Mouse (Mus musculus) cerebellum, adult 9-10 months (tissue): ENCODE data around the gene Rfx7.
"Not testable (repeated sequence)": the region's sequence is repeated elsewhere in the genome, so short reads cannot be mapped to it uniquely, and the experiment has no call there.

ENCODE experiments used
- DNase-seq: peaks from one replicate; pipeline ENCODE4 v3.0.0; 2022

The Rfx7 gene

DNA sequence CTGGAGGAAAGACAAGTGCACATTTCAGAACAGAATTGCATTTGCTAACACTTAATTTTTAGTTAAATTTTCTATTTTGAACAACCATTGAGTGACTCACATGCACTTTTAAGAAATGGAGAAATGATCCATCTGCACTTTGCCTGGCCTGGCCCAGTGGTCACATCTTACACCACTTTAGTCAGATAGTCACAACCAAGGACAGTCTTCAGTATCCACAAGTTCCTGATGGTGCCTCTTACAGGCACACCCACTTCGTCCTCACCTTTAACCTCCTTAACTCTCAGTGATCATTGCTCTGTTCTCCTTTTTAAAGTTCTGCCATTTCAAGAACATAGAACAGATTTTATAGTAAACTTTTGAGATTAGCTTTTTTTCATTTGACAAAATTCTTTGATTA lies 26.7 kb downstream of the Rfx7 start:
- DNase-seq = no peak

DNA sequence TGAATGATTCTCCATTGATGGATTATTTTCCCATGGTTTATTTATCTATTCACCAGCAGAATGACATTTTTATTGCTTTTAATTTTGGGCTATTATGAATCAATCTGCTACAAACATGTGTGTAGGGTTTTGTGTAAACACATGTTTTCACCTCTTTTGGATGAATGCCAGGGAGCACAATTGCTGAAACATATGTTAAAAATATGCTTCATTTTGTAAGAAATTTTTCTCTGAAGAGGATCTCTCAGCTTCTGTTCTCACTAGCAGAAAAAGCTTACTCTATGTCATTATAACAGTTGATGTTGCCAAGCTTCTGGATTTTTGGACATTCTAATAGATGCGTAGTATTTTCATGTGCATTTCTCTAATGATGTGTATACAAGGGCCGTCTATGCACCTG lies 28.3 kb downstream of the Rfx7 start:
- DNase-seq = peak; percentile 58

DNA sequence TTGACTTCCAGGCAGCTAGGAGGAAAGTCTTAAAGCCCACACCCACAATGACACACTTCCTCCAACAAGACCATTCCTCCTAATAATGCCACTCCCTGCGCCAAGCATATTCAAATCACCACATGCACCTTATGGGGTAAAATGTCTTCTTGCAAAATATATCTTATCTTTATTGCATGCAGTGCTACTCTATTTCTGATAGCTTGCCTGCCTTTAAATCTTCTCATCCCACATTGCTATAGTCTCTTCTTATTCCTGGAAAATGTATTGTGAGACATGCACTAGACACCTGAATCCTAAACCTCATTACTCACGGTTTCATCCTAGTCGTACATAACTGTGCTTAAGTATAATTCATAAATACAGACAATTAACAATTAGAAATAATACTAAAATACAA lies 31.2 kb downstream of the Rfx7 start:
- DNase-seq = no peak

DNA sequence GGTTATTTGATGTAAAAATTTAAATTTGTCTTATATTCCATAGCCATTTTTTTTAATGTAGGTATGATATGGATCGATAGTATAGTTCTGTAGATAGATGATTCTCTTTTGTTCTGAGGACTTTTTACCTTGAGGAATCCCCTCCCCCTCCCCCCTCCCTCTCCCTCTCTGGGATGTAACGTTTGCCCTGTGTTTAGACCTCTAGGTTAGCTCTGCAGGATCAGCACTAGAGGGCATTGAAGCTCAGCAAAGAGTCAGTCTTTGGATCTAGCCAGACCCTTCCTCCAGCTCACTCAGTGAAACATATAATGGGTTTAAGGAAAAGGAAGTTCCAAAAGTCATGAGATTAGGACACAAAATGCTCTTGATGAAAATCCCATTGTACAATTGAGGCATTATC lies 35.1 kb downstream of the Rfx7 start:
- no peak for DNase-seq

DNA sequence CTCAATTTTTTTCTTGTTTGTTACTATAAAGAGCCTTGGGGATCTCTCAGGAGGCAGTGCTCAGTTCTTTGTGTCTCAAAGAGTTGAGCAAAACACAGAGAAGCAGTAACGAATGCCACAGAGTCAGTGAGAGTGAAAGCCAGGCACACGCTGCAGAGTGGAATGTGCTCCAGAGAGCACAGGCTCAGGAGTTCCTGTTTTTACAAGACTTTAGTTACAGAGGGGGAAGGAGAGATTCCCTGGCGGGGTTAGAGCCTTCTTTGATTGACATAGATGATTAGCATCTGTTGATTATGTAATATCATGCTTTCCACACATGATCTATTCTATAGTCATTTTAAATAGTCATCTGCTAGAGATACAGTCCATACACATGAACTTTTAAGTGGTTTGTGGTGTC lies 48.2 kb downstream of the Rfx7 start:
- DNase-seq = no peak

DNA sequence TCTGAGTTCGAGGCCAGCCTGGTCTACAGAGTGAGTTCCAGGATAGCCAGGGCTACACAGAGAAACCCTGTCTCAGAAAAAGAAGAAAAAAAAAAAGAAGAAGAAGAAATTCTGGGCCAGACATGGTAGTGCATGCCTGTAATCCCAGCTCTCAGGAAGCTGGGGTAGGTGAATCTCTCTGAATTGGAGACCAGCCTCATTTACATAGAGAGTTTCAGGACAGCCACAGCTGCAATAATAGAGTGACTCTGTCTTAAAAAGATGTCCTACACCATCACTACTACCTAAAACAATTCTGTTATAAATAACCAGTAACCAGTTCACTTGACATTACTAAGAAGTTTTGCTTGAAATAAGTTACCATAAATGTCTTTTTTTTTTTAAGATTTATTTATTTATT lies 58.8 kb downstream of the Rfx7 start:
- DNase-seq = no peak

DNA sequence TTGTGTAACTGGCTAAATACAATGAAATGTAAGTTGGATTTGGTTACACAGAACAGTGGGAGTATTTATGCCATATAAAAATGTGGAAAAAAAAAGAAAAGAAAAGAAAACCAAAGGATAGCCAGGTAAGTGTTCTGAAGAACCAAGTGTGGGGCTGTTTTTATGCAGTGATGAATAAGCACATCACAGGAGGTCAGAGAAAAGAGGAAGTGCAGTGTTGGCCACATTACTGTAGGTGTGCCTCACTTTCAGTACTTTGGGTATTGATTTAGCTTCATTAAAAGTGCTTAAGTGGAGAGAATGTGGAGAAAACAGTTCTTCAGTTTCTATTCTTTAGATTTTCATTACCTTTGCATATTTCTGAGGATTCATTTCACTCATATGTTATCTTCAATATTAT lies 60.0 kb downstream of the Rfx7 start:
- DNase-seq = no peak

DNA sequence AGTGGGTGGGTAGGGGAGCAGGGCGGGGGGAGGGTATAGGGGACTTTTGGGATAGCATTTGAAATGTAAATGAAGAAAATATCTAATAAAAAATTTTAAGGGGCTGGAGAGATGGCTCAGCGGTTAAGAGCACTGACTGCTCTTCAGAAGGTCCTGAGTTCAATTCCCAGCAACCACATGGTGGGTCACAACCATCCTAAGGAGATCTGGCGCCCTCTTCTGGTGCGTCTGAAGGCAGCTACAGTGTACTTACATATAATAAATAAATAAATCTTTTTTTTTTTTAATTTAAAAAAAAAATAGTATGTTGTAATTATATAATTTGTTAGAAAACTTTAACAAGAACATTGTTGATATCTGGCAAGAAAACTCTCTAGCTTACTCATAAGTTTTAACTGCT lies 62.6 kb downstream of the Rfx7 start:
- not testable (repeated sequence) for DNase-seq

DNA sequence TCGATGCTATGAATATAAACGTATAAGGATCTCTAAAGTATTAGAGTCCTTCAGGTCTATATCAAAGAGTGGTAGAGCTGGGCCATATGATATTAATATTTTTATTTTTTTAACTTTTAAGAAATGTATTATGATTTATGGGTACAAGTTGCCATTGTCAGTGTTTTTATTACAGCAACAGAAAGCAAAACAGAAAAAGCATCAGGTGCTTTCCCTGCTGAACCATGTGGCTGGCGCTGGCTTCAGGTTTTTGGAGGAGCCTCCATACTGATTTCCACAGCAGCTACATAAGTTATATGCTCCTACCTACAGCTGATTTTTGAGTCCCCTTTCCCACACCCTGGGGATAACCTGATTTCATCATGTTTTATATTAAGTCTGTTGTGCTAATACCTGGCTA lies 68.1 kb downstream of the Rfx7 start:
- no peak for DNase-seq

DNA sequence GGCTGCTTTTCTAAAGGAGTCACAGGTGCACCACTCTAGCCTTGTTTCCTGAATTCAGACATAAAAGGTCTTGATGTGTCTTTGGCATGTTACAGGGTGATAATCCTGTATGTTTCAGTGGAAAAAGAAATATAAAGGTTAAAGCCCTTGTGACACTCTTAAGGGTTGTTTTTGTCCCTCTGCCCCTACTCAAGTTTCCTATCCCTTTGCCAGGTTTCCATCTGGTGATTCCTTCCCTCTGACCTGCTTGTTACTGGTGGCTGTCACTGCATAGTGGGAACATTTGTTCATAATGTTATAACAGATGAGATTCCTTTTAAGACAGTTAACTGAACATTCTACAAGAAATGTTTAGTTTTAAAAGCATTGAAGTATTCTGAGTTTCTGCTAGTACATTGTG lies 77.7 kb downstream of the Rfx7 start:
- no peak for DNase-seq

DNA sequence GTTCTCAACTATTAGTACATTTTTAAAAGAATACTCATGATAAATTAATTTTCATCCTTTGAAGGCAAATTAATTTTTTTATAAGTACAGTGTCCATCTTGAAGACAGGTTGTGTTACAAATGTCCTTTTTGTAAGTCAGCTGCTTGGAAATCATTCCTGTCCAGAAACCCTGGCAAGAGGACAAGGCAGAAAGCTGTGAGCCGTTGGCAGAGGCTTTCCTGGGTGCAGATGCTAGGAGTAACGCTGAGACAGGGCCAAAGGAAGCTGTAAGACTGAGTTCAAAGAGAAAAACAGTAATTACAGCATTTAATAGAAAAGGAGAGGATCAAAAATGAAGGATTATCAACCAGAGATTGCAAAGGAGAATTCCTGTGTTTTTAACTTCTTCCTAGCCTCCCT lies 81.8 kb downstream of the Rfx7 start:
- peak; percentile 60 for DNase-seq

DNA sequence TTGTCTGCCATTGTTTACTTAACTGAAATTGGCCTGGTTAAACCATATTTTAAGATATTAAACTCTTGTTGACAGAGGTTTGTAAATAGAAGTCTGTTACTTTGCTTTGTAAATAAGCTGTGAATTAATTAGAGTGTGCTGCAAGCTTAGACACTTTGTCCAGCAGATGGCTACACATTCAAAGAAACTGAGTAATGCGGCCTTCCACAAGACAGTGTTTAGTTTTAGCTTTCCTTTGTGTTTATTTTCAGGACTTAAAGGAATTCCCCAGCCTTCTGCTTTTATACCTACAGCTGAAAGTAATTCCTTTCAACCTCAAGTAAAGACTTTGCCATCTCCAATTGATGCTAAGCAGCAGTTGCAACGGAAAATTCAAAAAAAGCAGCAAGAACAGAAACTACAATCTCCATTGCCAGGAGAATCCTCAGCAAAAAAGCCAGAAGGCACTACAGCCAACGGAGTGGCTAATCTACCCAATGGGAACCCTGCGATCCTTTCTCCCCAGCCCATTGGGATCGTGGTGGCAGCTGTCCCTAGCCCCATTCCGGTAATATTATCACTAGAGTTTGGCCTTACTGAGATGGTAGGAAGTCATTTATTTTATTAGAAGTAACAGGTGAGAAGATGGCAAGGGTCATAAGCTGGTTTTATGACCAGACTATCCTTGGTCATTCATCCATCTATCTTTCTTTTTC lies 82.9 kb downstream of the Rfx7 start:
- no peak for DNase-seq

DNA sequence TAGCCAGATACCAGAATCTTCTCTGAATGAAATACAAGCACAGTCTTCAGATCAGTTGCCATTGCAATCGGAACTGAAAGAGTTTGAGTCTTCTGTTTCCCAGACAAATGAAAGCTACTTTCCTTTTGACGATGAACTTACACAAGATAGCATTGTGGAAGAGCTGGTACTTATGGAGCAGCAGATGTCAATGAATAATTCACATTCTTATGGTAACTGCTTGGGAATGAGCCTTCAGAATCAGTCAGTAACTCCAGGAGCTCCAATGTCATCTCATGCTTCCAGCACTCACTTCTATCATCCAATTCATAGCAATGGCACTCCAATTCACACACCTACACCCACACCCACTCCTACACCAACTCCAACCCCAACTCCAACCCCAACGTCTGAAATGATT lies 86.0 kb downstream of the Rfx7 start:
- DNase-seq = no peak

DNA sequence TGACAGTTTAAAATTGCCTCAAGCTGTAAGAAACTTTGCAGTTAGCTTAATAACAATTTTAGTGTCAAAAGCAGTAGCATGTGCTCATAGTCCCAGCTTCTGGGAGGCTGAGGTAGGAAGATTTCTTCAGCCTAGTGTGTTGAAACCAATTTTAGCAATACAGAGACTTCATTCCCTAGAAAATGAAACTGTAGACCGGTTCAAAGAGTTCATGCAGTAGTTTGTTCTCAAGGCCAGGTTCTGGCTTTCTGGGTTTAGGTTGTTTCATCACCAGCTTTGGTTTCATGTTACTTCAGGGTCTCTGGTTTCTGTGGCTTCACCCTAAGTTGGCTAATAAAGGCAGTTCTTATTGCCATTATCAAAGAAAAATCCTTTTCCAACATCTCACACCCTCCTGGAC lies 91.6 kb downstream of the Rfx7 start:
- DNase-seq = no peak

DNA sequence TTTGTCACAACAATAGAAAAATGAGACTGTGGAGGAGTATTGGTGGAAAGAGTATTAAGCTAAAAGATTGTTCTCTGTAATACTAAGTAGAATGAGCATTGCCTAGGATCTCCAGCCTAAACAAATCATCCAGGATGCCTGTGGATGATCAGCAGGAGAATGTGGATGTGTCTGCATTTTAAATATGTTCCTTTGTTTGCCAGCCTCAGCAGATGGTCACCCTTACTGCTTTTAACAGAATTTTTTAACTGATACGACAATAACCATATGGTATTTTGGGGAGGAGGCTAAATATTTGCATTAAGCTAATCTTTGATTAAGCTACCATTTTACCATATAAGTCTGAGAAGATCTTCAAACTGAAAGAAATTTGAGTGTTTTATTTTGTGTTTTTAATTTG lies 95.6 kb downstream of the Rfx7 start:
- DNase-seq = no peak

DNA sequence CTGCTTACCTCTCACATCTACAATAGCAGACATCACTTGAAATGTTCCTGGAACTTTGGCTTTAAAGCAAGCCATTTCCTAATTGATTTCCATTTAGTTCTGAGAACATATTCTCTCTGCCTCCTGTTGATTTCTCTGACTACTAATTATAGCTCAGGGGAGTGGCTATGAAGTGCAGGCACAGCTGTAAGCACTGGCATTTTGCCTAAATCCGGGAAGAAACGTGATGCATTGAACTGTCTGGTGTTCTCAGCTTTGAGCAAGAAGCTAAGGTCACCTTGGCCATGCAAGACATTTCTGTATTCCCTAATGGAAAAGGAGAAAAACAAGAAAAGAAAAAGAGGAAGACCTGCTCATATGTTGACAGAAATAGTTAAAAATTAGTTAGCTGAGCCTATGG lies 96.6 kb downstream of the Rfx7 start:
- no peak for DNase-seq

DNA sequence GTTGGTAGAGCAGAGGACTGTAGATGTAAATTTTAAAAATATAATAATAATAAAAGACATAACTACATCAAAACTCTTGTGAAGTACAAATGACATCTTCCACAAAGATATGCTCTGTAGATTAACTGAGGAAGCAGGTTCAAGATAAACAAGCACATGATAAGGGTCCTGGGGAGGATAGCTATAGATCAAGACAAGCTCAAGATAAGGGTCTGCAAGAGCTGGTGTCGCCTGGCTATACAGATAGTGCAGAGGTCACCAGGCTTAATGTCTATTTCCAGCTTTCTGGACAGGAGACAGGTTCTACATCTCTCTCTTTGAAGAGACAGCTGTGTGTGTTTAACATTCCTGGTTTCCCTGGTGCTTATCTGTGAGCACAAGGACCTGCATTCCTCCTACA lies 100.2 kb downstream of the Rfx7 start:
- DNase-seq = no peak

DNA sequence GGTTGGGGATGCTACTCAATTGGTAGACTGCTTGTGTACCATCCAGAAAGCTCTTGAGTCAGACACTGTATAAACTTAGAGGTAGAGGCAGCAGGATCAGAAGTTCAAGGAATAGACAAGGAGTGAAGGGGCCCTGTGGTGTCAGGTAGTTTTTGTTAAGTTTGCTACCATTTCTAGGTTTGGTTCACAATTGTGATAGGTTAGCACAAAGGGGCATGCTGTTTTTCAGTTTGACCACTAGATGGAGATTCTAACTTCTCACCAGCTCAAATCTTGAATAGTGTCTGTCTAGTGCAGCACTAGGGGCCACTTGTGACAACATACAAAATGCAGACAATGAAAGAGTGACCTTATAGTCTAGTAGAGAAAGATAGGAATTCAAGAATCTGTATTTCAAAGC lies 103.1 kb downstream of the Rfx7 start:
- DNase-seq = peak; percentile 70

DNA sequence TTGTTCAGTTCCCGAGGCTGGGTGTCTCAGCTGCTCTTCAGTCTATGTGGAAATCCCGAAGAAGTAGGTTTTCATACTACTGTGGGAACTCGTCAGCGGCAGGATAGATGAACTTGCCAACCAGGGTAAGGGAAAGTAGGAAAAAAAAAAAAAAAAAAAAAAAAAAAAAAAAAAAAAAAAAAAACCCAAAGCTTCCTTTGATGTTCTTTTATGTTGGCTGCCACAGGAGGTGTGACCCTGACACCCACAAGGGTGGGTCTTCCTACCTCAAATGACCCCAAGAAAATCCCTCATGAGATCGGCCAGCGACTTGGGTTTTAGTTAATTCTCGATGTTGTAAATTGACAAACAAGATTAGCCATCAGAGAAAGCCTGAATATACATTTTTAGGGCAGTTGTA lies 104.5 kb downstream of the Rfx7 start:
- no peak for DNase-seq

DNA sequence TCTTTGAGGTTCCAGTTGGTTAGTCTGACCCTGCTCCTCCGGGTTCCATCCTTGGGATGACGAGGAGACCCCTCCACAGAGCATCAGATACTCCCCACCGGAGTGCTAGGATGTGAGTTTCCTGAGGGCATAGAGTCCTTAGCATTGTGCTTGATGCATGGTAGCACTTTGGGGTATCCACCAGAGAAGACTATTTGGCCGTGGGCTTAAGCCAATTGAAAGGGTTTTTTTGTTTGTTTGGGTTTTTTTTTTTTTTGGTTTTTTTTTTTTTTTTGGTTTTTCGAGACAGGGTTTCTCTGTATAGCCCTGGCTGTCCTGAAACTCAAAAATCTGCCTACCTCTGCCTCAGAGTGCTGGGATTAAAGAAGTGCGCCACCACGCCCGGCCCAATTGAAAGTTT lies 105.2 kb downstream of the Rfx7 start:
- no peak for DNase-seq

DNA sequence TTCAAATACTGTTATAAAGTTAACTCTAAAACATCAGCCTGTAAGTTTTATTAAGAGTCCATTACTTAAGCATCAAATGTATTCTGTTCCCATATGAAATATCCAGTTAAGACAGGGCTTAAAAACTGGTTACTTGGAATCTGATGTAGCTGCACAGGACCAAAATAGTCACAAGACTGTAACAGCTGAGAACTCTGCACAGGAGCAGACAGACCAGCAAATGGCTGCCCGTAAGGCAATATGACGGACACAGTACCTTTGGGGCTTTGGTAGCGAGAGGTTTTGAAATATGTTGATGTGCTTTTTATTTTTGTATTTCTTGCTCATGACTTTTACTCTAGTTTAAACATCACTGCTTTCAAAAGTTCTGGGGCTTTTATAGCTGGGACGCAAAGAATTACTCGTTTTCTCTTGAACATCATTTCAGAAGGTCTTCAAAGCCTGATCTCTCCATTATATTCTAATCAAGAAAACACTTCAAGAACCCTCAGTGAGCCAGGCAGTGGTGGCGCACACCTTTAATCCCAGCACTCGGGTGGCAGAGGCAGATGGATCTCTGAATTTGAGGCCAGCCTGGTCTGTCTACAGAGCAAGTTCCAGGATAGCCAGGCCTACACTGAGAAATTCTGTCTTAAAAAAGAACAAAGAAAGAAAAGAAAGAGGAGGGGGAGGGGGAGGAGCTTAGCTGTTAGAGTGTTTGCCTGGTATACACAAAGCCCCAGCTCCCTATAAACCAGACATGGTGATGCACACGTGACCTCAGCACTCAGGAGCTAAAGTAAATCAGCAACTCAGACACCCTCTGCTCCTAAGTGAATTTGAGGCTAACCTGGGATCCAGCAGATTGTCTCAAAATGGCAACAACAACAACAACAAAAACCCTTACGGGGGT lies 107.2 kb downstream of the Rfx7 start:
- DNase-seq = no peak

DNA sequence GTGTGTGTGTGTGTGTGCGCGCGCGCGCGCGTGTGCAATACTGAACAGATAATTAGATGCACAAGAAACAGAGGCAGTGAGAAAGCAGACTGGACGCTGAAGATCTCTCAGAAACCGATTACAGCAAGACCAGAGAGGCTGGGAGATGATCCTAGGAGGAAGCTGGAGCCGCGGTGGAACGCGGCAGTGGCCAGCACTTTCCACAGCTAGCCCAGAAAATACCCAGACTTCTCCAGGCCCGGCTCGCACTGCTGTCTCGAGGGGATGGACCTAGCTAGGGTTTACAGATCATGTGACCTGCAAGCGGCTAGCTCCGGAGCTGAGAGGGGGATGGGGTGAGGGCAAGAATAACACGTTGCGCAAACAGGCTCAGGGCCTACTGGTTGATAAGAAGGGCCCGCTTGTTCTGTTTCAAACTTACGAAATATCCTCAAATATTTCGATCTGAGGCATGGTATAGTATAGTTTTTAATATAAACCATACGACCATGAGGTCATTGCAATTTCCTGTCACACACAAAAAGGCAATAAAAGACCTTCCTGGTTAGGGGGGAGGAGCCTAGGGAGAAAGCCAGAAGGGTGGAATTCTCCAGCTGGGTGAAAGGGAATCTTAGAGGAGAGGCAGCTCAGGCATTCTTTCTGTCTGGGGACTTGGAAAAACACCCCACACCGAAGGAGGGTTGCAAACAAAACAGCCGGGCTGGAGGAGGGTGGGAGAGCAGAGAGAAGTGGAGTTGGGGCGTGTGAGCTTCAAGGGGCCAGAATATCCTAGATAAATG lies 108.0 kb downstream of the Rfx7 start:
- peak; percentile 85 for DNase-seq

DNA sequence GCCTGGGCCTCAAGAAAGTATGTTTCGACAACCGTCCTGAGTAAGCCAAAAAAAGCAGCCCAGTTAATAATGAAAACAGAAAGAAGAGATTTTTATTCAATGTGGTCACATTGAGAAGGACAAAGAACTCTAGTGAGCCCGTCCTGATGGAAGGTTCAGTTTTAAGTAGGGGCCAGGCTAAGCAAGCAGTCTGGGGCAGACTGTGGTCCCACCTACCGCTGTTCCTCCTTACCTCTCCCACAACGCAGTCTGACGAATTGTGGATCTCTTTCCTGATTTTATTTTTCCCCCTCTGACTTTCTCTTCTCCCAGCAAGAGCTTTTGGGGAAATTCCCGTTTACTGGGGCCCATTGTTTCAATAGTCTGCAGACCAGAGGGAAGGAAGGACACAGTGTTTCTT lies 108.6 kb downstream of the Rfx7 start:
- DNase-seq = no peak
